Mouse (Mus musculus): ENCODE measurements at regions not wholly inside any gene's neighbourhood (a gene's known extent, or its start where the extent isn't known, plus 50 kb on each side); places are given as distances from the start of the nearest gene placed in this dataset.

- TF ChIP-seq POLR2A (IDR thresholded peaks at IDR 0.05; ENCODE audit: borderline replicate concordance, insufficient read depth, low read length), result no peak
- TF ChIP-seq CTCF (IDR thresholded peaks at IDR 0.05; ENCODE audit: borderline replicate concordance, insufficient read depth, low read depth, low read length), result peak; percentile 56; the same call in 1 of the 2 replicates
Observed at GRCm38 (mm10) chr1:193449394-193450103, 79.5 kb upstream of the Camk1g start.
